Mouse (Mus musculus): Measurements from ENCODE around the gene Cipc. TPM values are rescaled to one million over a fixed set of nuclear protein-coding genes. Genes with fewer than 3 reads are reported as not detected.

The Cipc gene
- polyA plus RNA-seq, 1 experiment from 2014 or later, result 16.3 TPM

DNA sequence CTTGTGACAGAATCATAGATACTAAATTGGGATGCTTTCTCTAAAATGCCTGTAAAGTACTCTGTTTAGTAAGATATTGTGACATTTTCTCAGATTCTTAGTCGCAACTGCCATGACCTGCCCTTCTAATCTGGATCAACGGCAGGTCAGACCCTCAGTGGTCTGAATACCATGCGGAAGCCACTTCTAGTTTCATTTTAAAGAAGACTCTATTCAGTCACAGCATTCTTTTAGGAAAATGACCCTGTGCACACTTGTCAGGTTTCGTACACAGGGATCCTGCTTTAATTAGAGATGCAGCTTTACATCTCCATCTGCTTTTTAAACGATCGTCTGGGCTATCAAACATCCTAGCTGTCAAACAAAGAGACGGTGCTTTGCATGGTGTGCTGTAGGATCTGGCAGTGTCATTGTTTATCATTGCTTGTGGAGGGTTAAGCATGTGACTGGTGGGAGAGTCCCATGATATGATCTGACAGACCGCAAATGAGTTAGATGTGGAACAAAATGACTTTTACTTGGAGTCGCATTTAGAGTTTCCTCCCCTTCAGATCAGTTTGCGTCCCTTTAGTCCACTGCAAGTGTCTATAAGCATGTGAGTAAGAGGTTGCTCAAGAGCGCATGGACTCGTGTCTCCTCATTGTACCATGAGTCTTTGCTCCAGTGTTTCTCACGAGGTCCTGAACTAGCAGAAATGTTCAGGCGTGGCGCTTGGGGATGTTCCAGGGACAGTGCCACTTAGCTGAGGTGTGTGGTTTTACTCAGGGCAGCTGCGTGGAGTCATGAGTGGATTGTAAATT is 3.5 kb downstream of the Cipc start:
- 62% methylated on average over 16 of the region's 16 CpGs for WGBS
- ATAC-seq (replicated peaks; ENCODE audit: low FRiP score, low TSS enrichment, low read depth), result no peak

DNA sequence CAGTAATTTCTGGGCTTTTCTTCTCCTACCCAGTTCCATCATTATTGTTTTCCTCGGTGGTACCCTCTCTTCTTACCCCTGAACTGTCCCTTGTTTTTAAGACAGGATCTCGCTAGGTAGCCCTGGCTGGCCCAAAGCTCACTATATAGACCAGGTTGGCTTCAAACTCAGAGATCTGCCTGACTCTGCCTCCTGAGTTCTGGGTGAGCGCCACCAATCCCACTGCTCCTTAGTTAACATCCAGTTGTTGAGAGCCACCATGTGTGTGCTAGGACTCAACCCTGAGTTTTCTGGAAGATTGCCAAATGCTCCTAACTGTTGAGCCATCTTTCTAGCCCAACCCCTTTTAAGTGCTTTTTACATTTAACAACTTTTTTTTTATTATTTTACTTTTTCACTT is 4.1 kb downstream of the Cipc start:
- peaks cover 24% of the 10 kb centered on the region for H3K4me1 ChIP-seq (replicated peaks; ENCODE audit: control insufficient read depth, insufficient read depth, low read length)
- H3K27ac ChIP-seq (ENCODE audit: low read depth), result no peak overlapping the region
- H3K9me3 ChIP-seq (ENCODE audit: control insufficient read depth, low read length), result peaks cover 2% of the 10 kb centered on the region; the same call in 1 of the 2 replicates
- WGBS, result 99% methylated on average over 3 of the region's 3 CpGs
- peaks cover 21% of the 10 kb centered on the region for H3K36me3 ChIP-seq (ENCODE audit: control insufficient read depth, insufficient read depth, low read length)
- no peak overlapping the region for H3K4me3 ChIP-seq (ENCODE audit: low read depth, low read length)
- H3K4me2 ChIP-seq (ENCODE audit: low read length), result no peak overlapping the region
- H3K27me3 ChIP-seq (replicated peaks; ENCODE audit: control insufficient read depth, insufficient read depth, low read length), result no peaks in the 10 kb centered on the region
- DNase-seq (ENCODE audit: low spot score), result no peak
- ATAC-seq (replicated peaks; ENCODE audit: low FRiP score, low TSS enrichment, low read depth), result no peak
- H3K9ac ChIP-seq (ENCODE audit: low read length), result no peak overlapping the region

More for the DNA sequence above, 3.5 kb downstream of the Cipc start:
- no peaks in the 10 kb centered on the region for H3K27me3 ChIP-seq (replicated peaks; ENCODE audit: control insufficient read depth, insufficient read depth, low read length)
- DNase-seq (ENCODE audit: low spot score), result no peak
- H3K4me1 ChIP-seq (replicated peaks; ENCODE audit: control insufficient read depth, insufficient read depth, low read length), result peaks cover 27% of the 10 kb centered on the region
- no peak overlapping the region for H3K27ac ChIP-seq (ENCODE audit: low read depth)
- H3K4me3 ChIP-seq (ENCODE audit: low read depth, low read length), result no peak overlapping the region
- H3K9me3 ChIP-seq (ENCODE audit: control insufficient read depth, low read length), result peaks cover 2% of the 10 kb centered on the region; the same call in 1 of the 2 replicates
- no peak overlapping the region for H3K9ac ChIP-seq (ENCODE audit: low read length)
- H3K4me2 ChIP-seq (ENCODE audit: low read length), result 0 out of 2 replicates have a peak overlapping the region, but pooled peaks have one; percentile 18
- H3K36me3 ChIP-seq (ENCODE audit: control insufficient read depth, insufficient read depth, low read length), result peaks cover 15% of the 10 kb centered on the region

DNA sequence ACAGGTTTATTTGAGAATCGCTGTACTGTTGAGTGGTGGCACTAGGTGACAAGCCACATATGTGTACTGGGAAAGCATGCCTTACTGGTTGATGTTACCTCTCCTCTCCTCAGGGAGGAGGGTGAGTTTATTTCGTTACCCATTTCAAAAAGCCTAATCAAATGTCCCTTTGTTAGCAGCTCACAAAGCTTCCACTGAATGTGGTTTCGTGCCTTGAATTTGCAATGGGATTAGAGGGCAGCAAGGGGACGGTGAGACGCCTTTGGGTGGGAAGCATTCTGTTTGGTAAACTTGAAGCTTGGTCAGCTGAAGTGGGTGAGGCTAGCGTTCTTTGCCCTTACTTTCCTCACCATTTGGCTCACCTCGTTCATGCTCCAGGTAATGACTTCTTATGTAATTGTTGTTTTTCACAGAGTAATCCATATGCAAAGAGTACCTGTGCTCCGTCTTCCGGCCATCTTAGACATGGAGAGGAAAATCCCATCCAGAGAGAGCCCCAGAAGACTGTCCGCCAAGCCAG is 5.5 kb downstream of the Cipc start:
- H3K9ac ChIP-seq (ENCODE audit: low read length), result no peak overlapping the region
- no peak overlapping the region for H3K27ac ChIP-seq (ENCODE audit: low read depth)
- H3K27me3 ChIP-seq (replicated peaks; ENCODE audit: control insufficient read depth, insufficient read depth, low read length), result no peaks in the 10 kb centered on the region
- H3K9me3 ChIP-seq (ENCODE audit: control insufficient read depth, low read length), result peaks cover 2% of the 10 kb centered on the region; the same call in 1 of the 2 replicates
- no peak for ATAC-seq (replicated peaks; ENCODE audit: low FRiP score, low TSS enrichment, low read depth)
- peaks cover 32% of the 10 kb centered on the region for H3K36me3 ChIP-seq (ENCODE audit: control insufficient read depth, insufficient read depth, low read length)
- no peak overlapping the region for H3K4me3 ChIP-seq (ENCODE audit: low read depth, low read length)
- peaks cover 20% of the 10 kb centered on the region for H3K4me1 ChIP-seq (replicated peaks; ENCODE audit: control insufficient read depth, insufficient read depth, low read length)
- 87% methylated on average over 10 of the region's 10 CpGs for WGBS
- no peak for DNase-seq (ENCODE audit: low spot score)
- no peak overlapping the region for H3K4me2 ChIP-seq (ENCODE audit: low read length)

GRCm38 (mm10) chr12:86955894-86956293 is 9.1 kb downstream of the Cipc start:
- DNase-seq (ENCODE audit: low spot score), result no peak

DNA sequence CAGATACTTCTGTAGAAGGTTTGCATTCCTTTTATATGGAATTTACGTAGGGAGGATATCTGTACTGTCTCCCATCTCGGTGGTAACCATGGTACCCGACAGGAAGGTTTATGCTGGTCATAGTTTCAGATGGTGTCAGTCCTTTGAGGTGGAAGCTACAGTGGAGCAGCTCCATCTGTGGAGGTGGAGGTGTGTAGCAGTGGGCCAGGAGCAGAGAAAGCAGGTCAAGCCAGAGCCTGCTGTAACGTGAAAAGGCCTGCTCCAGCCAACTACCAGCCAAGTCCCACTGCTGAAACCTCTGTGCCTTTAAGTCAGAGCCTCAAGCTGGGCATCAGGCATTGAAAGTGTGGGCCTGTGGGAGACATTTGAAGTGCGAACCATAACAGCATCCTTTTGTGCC is 11.7 kb downstream of the Cipc start:
- no peak overlapping the region for H3K9ac ChIP-seq (ENCODE audit: low read length)
- no peak overlapping the region for H3K4me3 ChIP-seq (ENCODE audit: low read depth, low read length)
- H3K27ac ChIP-seq (ENCODE audit: low read depth), result no peak overlapping the region
- peak; percentile 67; the same call in 1 of the 2 replicates for ATAC-seq (replicated peaks; ENCODE audit: low FRiP score, low TSS enrichment, low read depth)
- H3K4me1 ChIP-seq (replicated peaks; ENCODE audit: control insufficient read depth, insufficient read depth, low read length), result no peaks in the 10 kb centered on the region
- DNase-seq (ENCODE audit: low spot score), result no peak
- 83% methylated on average over 5 of the region's 5 CpGs for WGBS
- no peak overlapping the region for H3K4me2 ChIP-seq (ENCODE audit: low read length)
- no peaks in the 10 kb centered on the region for H3K27me3 ChIP-seq (replicated peaks; ENCODE audit: control insufficient read depth, insufficient read depth, low read length)
- no peaks in the 10 kb centered on the region for H3K9me3 ChIP-seq (ENCODE audit: control insufficient read depth, low read length)
- H3K36me3 ChIP-seq (ENCODE audit: control insufficient read depth, insufficient read depth, low read length), result peaks cover 78% of the 10 kb centered on the region

More at GRCm38 (mm10) chr12:86955894-86956293, 9.1 kb downstream of the Cipc start:
- 64% methylated on average over 2 of the region's 2 CpGs for WGBS
- peak; percentile 44; the same call in 1 of the 2 replicates for ATAC-seq (replicated peaks; ENCODE audit: low FRiP score, low TSS enrichment, low read depth)
- peaks cover 2% of the 10 kb centered on the region; the same call in 1 of the 2 replicates for H3K9me3 ChIP-seq (ENCODE audit: control insufficient read depth, low read length)
- H3K27ac ChIP-seq (ENCODE audit: low read depth), result no peak overlapping the region
- no peak overlapping the region for H3K9ac ChIP-seq (ENCODE audit: low read length)
- no peaks in the 10 kb centered on the region for H3K4me1 ChIP-seq (replicated peaks; ENCODE audit: control insufficient read depth, insufficient read depth, low read length)
- H3K4me3 ChIP-seq (ENCODE audit: low read depth, low read length), result no peak overlapping the region
- no peaks in the 10 kb centered on the region for H3K27me3 ChIP-seq (replicated peaks; ENCODE audit: control insufficient read depth, insufficient read depth, low read length)
- peaks cover 57% of the 10 kb centered on the region for H3K36me3 ChIP-seq (ENCODE audit: control insufficient read depth, insufficient read depth, low read length)
- no peak overlapping the region for H3K4me2 ChIP-seq (ENCODE audit: low read length)

GRCm38 (mm10) chr12:86959661-86960060 is 12.8 kb downstream of the Cipc start:
- ATAC-seq (replicated peaks; ENCODE audit: low FRiP score, low TSS enrichment, low read depth), result no peak
- no peaks in the 10 kb centered on the region for H3K9me3 ChIP-seq (ENCODE audit: control insufficient read depth, low read length)
- peaks cover 76% of the 10 kb centered on the region for H3K36me3 ChIP-seq (ENCODE audit: control insufficient read depth, insufficient read depth, low read length)
- no peaks in the 10 kb centered on the region for H3K4me1 ChIP-seq (replicated peaks; ENCODE audit: control insufficient read depth, insufficient read depth, low read length)
- no peak overlapping the region for H3K4me2 ChIP-seq (ENCODE audit: low read length)
- H3K9ac ChIP-seq (ENCODE audit: low read length), result no peak overlapping the region
- no peaks in the 10 kb centered on the region for H3K27me3 ChIP-seq (replicated peaks; ENCODE audit: control insufficient read depth, insufficient read depth, low read length)
- DNase-seq (ENCODE audit: low spot score), result no peak
- H3K27ac ChIP-seq (ENCODE audit: low read depth), result no peak overlapping the region
- H3K4me3 ChIP-seq (ENCODE audit: low read depth, low read length), result no peak overlapping the region
- WGBS, result 94% methylated on average over 5 of the region's 5 CpGs

GRCm38 (mm10) chr12:86960138-86960537 is 13.3 kb downstream of the Cipc start:
- Histone ChIP-seq H3K4me3 (ENCODE audit: low read depth, low read length) (no peak overlapping the region), H3K4me2 (ENCODE audit: low read length) (no peak overlapping the region), H3K9me3 (ENCODE audit: control insufficient read depth, low read length) (no peaks in the 10 kb centered on the region), H3K36me3 (ENCODE audit: control insufficient read depth, insufficient read depth, low read length) (peaks cover 73% of the 10 kb centered on the region), H3K27me3 (replicated peaks; ENCODE audit: control insufficient read depth, insufficient read depth, low read length) (no peaks in the 10 kb centered on the region), H3K27ac (ENCODE audit: low read depth) (no peak overlapping the region), H3K9ac (ENCODE audit: low read length) (no peak overlapping the region), H3K4me1 (replicated peaks; ENCODE audit: control insufficient read depth, insufficient read depth, low read length) (no peaks in the 10 kb centered on the region)
- DNase-seq (ENCODE audit: low spot score) (no peak), ATAC-seq (replicated peaks; ENCODE audit: low FRiP score, low TSS enrichment, low read depth) (no peak)
- WGBS, result 91% methylated on average over 15 of the region's 15 CpGs

GRCm38 (mm10) chr12:86960791-86961335 is 14.0 kb downstream of the Cipc start:
- DNase-seq (ENCODE audit: low spot score) (no peak), ATAC-seq (replicated peaks; ENCODE audit: low FRiP score, low TSS enrichment, low read depth) (no peak)
- H3K4me2 ChIP-seq (ENCODE audit: low read length), result no peak overlapping the region
- no peak overlapping the region for H3K4me3 ChIP-seq (ENCODE audit: low read depth, low read length)
- H3K27ac ChIP-seq (ENCODE audit: low read depth), result no peak overlapping the region
- H3K27me3 ChIP-seq (replicated peaks; ENCODE audit: control insufficient read depth, insufficient read depth, low read length), result no peaks in the 10 kb centered on the region
- H3K9ac ChIP-seq (ENCODE audit: low read length), result no peak overlapping the region
- H3K4me1 ChIP-seq (replicated peaks; ENCODE audit: control insufficient read depth, insufficient read depth, low read length), result no peaks in the 10 kb centered on the region
- no peaks in the 10 kb centered on the region for H3K9me3 ChIP-seq (ENCODE audit: control insufficient read depth, low read length)
- WGBS, result 91% methylated on average over 3 of the region's 3 CpGs
- H3K36me3 ChIP-seq (ENCODE audit: control insufficient read depth, insufficient read depth, low read length), result peaks cover 66% of the 10 kb centered on the region

Data from intestine, embryonic 14.5 days (tissue).